Mouse (Mus musculus): ENCODE results near the gene Dusp7.
A peak's percentile ranks its signal among the peaks of the same experiment; 100 is the strongest.

Gene Dusp7

GRCm38 (mm10) chr9:106354810-106355209 is 13.6 kb upstream of the Dusp7 start:
- no peak for DNase-seq (ENCODE audit: inconsistent age in 2 of 2, low spot score in 1 of 2)

GRCm38 (mm10) chr9:106355217-106355974 is 13.0 kb upstream of the Dusp7 start:
- DNase-seq (ENCODE audit: inconsistent age in 2 of 2, low spot score in 1 of 2): no peak

DNA sequence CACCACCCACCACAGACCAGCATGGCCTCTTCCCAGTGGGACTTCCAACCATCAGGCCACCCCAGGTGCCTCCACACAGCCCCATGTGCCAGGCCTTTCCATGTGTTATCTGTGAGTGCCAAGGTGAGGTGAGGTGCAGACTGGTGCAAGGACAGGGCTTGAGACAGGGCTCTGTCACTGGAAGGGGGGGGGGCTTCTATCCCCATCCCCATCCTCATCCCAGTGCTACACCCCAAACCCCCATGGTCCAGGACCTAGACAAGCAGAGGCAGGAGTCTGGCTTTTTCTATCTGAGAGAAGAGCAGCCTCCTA is 12.5 kb upstream of the Dusp7 start:
- DNase-seq (ENCODE audit: inconsistent age in 2 of 2, low spot score in 1 of 2): no peak

DNA sequence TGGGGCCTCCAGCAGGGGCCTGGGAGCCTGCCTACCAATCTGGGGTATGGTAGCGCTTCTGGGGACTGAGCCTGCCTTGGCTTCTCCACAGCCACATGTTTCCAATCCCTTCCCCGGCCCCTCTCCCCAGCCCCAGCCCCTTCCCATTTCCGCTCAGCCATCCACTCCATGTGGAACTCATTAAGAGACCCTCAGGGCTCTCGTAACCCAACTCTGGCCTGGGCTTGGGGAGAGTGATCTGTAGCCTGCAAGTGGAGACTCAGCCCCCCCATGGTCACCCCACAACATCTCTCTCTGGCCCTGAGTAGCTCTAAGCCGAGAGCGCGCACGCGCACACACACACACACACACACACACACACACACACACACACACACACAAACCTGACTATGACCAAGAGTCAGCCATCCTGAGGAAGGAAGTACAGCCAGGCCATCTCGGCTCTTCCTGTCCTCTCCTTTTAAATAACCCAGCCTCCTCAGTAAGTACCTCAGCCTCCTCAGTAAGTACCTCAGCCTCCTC is 12.0 kb upstream of the Dusp7 start:
- no peak for DNase-seq (ENCODE audit: inconsistent age in 2 of 2, low spot score in 1 of 2)

DNA sequence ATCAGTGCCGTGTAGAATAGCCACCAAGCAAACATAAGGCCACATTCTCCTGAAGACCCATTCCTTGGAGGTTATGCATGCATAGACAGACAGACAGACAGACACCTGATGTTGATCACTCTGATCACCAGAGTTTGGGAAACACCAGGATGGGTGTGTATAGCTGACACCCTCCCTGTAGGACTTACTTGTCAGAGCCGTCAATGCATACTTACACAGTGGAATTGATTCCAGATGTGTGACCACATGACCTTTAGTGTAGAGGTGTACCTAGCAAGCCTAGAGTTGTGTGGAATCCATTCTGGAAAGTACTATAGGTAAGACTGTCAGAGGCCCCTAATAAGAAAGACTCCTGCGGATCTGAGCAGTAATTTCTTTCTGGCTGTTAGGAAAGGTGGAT is 11.3 kb upstream of the Dusp7 start:
- no peak for DNase-seq (ENCODE audit: inconsistent age in 2 of 2, low spot score in 1 of 2)

GRCm38 (mm10) chr9:106359297-106359696 is 9.1 kb upstream of the Dusp7 start:
- no peak for DNase-seq (ENCODE audit: inconsistent age in 2 of 2, low spot score in 1 of 2)

DNA sequence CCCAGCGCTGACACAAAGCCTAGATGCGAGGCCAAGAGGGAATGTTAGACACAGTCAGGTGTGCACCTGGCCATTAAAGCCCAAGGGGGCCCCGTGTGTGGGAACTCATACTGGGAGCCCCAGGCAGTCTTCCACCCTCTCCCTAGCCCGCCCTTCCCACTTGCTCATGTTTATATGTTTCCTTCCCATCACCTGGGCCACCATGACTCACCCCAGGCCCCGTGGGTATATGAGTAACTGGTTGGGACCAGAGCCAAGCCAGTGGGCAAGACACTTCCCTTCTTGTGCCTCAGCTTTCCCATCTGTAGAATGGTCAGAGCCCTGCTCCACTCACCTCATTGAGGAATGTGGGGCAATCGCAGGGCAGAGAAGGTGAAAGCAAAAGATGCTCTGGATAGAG is 7.3 kb upstream of the Dusp7 start:
- no peak for DNase-seq (ENCODE audit: inconsistent age in 2 of 2, low spot score in 1 of 2)

GRCm38 (mm10) chr9:106365333-106365732 is 3.1 kb upstream of the Dusp7 start:
- no peak for DNase-seq (ENCODE audit: inconsistent age in 2 of 2, low spot score in 1 of 2)

DNA sequence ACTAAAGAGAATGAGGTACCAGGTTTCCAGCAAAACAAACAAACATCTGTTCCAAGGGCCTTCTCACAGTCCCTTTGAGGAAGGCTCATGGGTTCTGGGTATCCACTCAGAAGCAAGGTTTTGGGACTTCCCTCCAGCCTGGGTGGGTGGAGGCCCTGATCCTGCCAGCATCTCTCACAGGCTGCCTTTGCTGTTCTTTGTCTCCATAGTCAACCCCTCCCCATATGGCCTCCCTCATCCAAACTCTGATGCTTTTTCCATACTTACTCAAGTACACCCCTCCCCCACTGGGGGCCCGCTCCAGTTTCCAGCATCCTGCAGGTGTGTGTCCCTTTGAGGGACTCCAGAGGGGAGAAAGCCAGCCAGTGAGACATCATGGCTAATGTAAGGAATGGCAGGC is 2.2 kb upstream of the Dusp7 start:
- DNase-seq (ENCODE audit: inconsistent age in 2 of 2, low spot score in 1 of 2): no peak

GRCm38 (mm10) chr9:106367001-106367400 is 1.4 kb upstream of the Dusp7 start:
- DNase-seq (ENCODE audit: inconsistent age in 2 of 2, low spot score in 1 of 2): no peak

- DNase-seq (ENCODE audit: inconsistent age in 2 of 2, low spot score in 1 of 2): peak; percentile 99
These were observed 780 bp upstream of the Dusp7 start for GRCm38 (mm10) chr9:106367592-106368111.

- DNase-seq (ENCODE audit: inconsistent age in 2 of 2, low spot score in 1 of 2): peak; percentile 73 to 82
These were observed 534 bp downstream of the Dusp7 start for GRCm38 (mm10) chr9:106368831-106369501.

DNA sequence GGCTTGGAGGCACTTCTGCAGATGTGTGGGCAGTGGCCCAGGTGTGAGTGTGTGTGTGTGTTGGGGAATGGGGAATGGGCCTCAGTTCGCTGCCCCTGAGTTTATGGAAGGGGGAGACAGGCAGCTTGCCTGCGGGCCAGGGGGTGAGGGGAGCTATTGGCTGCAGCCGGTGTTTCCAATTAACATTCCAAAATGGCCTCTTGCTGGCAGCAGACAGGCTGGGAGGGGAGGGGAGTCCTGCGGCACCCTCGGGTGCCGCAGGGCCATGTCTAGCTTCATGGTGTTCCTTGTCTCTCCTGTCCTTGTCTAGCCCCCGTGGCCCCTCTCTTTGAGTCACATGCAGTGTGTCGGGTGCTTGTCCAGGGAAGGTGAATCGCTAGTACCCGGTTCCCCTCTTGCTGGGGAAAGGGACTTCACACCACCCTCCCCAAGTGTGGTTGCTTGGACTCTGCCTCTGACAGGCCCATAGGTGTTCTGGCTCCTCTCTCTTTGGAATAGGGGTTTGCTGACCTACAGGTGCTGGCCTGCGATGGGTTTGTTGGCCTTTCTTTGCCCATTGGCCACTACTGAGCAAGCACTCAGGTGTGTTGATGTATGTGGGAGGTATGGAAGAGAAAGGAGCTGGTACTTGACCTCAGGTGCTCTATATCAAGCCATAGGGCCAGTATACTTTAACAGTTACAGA is 1.5 kb downstream of the Dusp7 start:
- peak in 1 of 2 experiments; percentile 64 for DNase-seq (ENCODE audit: inconsistent age in 2 of 2, low spot score in 1 of 2)

GRCm38 (mm10) chr9:106370620-106371383 is 2.4 kb downstream of the Dusp7 start:
- peak in 1 of 2 experiments; percentile 47 for DNase-seq (ENCODE audit: inconsistent age in 2 of 2, low spot score in 1 of 2)

DNA sequence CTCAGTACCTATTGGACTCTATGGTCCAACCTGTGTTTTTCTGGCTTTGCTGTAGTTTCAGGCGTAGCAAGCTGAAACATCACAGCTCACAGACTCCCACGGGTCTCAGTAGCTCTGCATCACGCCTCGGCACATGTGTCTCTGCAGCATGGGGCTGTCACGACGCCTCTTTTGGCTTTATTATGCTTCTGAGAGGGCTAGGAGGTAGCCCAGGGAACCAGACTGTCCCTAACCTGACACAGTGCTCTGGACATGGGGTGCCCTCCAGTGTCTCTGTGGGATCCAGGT is 2.9 kb downstream of the Dusp7 start:
- no peak for DNase-seq (ENCODE audit: inconsistent age in 2 of 2, low spot score in 1 of 2)

- DNase-seq (ENCODE audit: inconsistent age in 2 of 2, low spot score in 1 of 2): peak; percentile 84 to 89
These were observed 3.3 kb downstream of the Dusp7 start for GRCm38 (mm10) chr9:106371776-106372175.

GRCm38 (mm10) chr9:106372431-106373412 is 4.3 kb downstream of the Dusp7 start:
- DNase-seq (ENCODE audit: inconsistent age in 2 of 2, low spot score in 1 of 2): no peak

DNA sequence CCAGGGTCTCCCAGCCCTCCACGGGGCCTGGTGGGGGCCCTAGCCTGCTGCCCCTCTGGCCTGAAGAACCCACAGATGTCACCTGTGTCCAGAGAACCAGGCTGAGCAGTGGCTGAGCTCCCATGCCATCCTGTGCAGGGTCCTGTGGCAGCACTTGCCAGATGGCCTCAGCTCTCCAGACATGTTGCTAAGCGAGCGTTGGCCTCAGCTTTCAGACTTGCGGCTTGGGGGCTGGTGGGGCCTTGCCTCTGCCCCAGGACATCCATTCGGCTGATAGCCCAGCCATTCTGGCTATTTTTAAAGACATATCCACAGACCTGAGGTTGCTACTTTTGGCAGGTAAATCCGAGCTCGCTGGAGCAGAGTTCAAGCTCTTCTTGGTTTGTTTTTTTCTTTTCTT is 5.5 kb downstream of the Dusp7 start:
- DNase-seq (ENCODE audit: inconsistent age in 2 of 2, low spot score in 1 of 2): no peak

DNA sequence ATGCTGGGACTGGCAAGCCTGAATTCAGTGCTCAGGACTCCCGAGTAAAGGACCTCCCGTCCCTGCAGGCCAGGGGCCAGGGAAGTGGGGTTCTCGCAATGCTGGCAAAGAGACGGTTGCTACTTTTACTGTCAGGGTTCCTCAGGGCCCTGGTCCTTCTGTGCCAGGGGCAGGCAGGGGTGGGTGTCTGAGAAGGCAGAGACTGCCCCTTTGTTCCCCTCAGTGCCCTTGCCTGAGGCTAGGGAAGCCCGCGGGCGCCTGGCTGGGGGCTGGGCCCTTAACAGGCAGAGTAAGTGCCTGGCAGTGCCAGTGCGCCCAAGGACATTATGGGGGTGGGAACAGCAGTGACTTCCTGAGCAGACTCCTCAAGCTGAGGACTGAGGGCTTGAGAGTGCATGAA is 8.8 kb downstream of the Dusp7 start:
- peak in 1 of 2 experiments; percentile 55 for DNase-seq (ENCODE audit: inconsistent age in 2 of 2, low spot score in 1 of 2)

- peak in 1 of 2 experiments; percentile 47 for DNase-seq (ENCODE audit: inconsistent age in 2 of 2, low spot score in 1 of 2)
These were observed 9.6 kb downstream of the Dusp7 start for GRCm38 (mm10) chr9:106378045-106378444.
